Mouse (Mus musculus) splenic B cell, adult 2 months (primary cell): Measurements from ENCODE around the gene Leap2.

Experiments used
- DNase-seq: peaks from one replicate; pipeline ENCODE4 v3.0.0-alpha.2; 2011; ENCODE audit warnings: low read depth, low spot score
- H3K27me3 ChIP-seq: 2 replicates; pipeline ENCODE4 v1.6.1; 2012; ENCODE audit warnings: mild to moderate bottlenecking, low read length, moderate library complexity, mixed read lengths; ENCODE audit not compliant: control insufficient read depth, poor library complexity, insufficient read depth, severe bottlenecking
- H3K36me3 ChIP-seq: 2 replicates; pipeline ENCODE4 v1.6.1; 2012; ENCODE audit warnings: mild to moderate bottlenecking, low read length, moderate library complexity, mixed read lengths; ENCODE audit not compliant: control insufficient read depth, poor library complexity, insufficient read depth, severe bottlenecking

The Leap2 gene

DNA sequence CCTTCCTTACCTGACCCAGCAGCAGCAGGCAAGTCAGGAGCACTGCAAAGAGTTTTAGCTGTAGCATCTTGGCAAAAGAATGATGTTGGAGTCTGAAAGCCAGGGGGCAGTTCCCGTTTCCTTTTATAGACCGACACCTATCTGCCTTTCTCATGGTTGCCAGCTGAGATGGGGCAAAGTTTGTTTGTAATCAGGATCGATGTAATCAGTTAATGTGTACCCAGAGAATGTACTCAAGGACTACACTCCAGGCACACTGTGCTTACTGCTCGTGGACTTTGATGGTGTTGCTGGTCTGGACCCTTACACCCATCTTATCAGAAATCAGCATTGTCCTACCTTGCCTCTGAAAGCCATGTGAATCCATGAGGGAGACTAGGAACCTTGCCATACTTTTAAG, at the start of gene Leap2:
Gene Leap2 (minus strand): TSS at position 135 of the 400 bp plus-strand sequence.
- DNase-seq: no peak
- H3K36me3 ChIP-seq: 0 out of 2 replicates have a peak, but pooled peaks cover 7% of the 10 kb centered on the region
- H3K27me3 ChIP-seq: no peaks in the 10 kb centered on the region

DNA sequence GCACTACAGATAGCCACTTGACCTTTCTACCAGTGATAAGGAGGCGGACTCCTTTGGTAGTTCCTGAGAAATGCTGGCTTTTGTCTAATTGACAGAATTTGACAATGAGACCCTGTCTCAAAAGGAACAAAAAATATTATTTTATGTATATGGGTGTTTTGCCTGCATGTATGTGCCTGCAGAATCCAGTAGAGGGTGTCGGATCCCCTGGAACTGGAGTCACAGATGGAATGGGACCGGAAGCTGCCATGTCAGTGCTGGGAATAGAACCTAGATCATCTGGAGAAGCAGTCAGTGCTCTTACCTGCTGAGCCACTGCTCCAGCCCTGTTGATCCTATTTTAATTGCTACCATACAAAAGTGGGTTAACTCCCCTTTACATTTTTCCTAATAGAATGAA, 49.7 kb upstream of the Leap2 start:
- no peak for DNase-seq
- H3K27me3 ChIP-seq: peaks cover 2% of the 10 kb centered on the region
- H3K36me3 ChIP-seq: no peaks in the 10 kb centered on the region

DNA sequence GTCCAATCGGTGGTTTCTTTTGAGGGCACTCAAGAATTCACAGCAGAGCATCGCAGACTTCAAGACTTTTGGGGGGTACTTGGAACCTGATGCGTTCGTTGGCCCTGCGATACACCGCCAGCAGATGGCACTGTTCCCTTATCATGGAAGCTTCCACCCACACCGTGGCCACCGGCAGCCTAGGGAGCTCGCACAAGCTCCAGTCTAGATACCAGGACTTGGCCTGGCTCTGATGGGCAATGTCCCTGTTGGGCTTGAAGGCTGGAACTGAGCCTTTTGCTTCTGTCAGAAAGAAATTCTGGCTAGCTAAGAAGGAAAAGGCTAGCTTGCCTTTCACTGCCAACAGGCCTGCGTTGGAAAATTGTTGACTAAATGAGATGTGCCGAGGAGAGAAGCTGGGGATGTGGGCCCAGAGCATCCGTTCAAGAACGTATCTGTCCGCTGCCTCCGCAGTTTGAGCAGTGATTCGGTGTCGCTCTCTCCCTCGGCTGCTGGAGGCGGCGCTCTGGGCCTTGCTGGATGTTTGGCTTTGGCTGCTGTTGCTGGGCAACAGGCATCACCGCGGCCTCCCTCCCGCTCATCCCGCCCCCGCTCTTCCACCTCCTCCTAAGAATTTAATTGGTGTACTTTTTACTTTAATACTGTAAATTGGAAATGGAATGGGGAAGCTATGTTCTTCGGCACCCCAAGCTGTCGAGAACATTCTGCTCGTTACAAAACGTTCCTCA, 47.2 kb upstream of the Leap2 start, which contains the start of gene Gm9837:
Gene Gm9837 (minus strand): TSS at position 512 of the 728 bp plus-strand sequence.
- DNase-seq: peak; percentile 86
- Histone ChIP-seq H3K36me3 (no peaks in the 10 kb centered on the region), H3K27me3 (peaks cover 2% of the 10 kb centered on the region; the same call in 1 of the 2 replicates)

DNA sequence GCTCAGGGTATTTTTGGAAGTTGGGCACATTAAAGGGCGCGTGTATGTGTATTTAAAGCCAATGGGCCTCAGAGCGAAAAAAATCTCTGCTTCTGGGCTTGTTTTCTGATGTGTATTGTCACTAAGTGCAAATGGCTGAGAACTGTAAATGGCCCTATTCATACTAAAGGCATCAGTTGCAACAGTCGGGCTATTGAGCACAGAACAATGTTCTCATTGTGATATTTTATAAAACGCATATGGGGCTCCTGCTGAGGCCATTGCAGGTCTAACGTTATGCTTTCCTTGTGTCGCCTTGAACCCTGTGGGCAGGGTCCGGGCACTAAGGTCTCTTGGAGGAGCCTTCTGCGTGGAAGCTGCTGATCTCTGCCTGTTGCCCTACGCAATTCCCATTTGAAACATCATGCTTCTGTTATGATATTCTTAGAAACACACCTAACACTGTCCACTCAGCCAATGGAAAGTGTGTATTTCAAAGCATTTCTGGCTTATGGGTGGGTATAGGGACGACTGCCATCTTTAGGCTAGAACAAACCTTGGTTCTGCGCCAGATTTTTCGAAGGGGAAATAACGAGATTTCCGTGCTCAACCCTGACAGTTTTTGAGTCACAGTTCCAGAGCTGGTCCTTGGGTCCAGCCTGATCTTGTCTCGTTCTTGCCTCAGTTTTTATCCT, 46.5 kb upstream of the Leap2 start:
- no peak for DNase-seq
- no peaks in the 10 kb centered on the region for H3K36me3 ChIP-seq
- H3K27me3 ChIP-seq: peaks cover 2% of the 10 kb centered on the region; the same call in 1 of the 2 replicates

DNA sequence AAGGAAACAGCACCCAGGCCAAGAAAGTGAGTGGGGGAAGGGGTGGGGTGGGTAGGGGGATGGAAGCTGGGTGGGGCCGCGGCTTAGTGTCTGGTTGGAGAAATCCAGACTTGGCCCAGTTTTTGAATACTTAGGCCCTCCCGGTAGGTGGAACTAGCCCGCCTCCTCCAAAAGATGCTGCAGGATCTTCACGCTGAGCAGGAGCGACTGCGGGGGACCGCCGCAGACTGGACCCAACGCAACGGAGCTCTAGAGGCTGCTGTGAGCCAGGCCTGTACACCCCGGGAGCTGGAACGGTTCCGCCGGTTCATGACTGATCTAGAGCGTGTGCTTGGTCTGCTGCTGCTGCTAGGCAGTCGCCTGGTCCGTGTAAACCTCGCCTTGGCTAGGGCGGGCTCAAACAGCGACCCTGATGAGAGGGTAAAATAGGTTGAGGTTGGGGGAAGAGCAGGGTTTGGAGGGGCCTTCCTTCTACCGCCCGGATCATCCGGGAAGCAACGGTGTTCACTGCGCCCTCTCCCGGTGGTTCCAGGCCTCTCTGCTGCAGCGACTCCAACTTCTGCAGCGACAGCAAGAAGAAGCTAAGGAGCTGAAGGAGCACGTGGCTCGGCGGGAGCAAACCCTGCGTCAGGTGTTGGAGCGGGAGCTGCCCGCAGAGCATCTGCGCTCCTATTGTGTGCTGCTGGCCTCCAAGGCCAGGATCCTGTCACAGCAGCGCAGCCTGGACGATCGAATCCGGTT, 43.4 kb upstream of the Leap2 start:
- DNase-seq: peak; percentile 40
- peaks cover 2% of the 10 kb centered on the region; the same call in 1 of the 2 replicates for H3K27me3 ChIP-seq
- H3K36me3 ChIP-seq: no peaks in the 10 kb centered on the region

DNA sequence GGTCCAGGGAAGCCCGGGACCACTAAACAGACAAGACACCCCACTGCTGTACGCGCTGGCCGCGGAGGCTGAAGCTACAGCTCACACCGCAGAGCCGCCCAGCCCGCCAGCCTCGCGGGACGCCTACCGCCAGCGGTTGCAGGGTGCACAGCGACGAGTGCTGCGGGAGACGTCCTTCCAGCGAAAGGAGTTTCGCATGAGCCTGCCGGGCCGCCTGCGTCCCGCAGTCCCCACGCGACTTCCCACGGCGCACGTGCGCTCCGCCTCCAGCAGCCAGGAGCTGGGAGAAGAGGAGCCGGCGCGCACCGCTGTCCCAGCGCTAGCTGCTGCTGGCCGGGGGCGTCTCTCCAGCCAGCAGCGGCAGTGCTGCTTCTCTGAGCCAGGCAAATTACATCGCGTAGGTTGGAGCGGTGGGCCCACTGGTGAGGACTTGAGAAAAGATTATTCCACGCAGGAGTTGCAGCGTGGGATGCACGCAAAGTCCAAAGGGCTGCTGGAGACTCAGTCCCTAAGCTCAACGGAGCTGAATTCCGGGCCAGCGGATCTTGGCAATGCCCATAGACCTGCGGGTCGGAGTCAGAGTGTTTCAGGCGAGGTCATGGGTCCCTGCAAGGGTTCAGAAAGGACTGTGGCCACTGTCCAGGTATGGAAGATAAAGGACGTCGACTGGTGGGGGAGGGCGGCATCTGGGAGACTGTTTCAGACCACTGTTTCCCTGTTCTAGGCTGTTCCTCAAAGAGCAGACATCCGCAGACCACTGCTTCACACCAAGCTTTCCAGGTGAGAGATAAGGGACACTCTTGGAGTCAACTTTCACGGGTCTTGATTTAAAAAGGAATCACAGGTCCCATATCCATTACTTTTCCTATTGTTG, 40.8 kb upstream of the Leap2 start:
- Histone ChIP-seq H3K27me3 (no peaks in the 10 kb centered on the region; the same call in 1 of the 2 replicates), H3K36me3 (no peaks in the 10 kb centered on the region)
- DNase-seq: no peak

DNA sequence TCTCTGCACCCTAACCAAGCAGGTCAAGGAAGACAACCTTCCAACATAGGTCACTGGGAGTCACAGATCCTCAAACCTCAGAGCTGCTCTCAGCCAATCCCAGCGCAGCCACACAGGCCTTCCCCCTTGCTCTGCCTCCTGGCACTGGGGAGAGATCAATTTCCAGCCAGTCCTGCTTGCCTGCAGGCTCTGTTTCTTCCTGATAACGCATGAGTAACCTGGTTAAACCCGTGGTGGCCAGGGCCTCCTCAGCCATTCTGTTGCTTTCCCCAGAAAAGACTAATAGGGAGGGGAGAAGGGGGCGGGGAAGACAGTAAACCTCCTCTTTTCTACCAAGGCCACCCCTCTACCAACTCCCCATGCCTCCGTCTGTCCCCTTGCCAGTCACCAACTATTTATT, 38.8 kb upstream of the Leap2 start:
- no peaks in the 10 kb centered on the region for H3K36me3 ChIP-seq
- DNase-seq: no peak
- H3K27me3 ChIP-seq: peaks cover 1% of the 10 kb centered on the region

DNA sequence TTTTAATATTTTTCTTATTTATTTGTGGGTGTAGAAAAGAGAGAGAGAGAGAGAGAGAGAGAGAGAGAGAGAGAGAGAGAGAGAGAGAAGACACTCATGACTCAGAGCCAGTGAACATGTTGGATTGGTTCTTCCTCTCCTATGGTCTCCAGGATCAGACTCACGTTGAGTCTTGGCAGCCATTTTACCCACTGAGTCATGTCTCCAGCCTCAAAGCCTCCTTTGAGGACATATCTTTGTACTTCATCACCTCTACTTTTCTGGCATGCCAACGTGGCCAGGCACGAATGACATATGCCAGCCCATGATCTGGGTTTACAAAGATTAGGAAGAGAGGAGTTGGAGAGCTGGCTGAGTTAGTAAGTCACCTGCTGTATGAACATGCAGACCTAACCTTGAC, 37.2 kb upstream of the Leap2 start:
- Histone ChIP-seq H3K27me3 (peaks cover 1% of the 10 kb centered on the region), H3K36me3 (no peaks in the 10 kb centered on the region)
- no peak for DNase-seq

DNA sequence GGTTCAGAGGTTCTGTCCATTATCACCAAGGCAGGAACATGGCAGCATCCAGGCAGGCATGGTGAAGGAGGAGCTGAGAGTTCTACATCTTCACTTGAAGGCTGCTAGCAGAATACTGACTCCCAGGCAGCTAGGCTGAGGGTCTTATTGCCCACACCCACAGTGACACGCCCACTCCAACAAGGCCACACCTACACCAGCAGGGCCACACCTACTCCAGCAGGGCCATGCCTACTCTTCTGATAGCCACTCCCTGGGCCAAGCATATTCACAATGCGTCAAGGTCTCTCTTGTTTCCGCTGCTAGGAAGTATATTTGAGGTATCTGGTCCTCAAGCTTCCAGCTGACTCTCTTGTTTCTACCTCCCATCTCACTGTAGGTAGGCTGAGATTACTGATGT, 36.0 kb upstream of the Leap2 start:
- Histone ChIP-seq H3K36me3 (no peaks in the 10 kb centered on the region), H3K27me3 (peaks cover 1% of the 10 kb centered on the region)
- DNase-seq: no peak

DNA sequence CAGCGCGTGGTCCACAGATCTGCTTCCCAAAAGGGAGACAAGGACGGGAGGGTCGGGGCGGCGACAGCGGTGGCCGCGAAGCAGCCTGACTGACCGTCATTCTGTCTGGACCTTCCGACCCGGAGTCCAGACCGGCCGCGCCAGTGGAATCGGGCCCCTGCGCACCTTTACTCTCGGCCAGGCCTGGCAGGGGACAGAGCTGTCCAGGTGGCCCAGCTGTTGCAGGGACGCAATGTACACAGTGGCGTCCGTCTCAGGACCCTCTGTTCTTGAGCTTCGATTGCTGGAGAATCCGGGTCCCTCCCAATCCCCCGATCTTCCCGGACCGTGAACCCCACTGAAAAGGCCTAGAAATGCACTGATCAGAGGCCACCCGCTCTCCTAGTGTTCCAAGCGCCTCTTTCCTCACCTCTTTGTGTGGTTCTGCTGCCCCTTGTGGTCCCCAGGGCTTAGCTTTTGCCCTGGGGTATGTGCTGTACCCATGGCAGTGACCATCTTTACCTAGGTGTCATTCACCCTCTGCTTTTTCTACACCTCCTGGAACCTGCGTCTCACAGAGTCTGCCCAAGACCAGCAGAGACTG, 34.5 kb upstream of the Leap2 start:
- H3K36me3 ChIP-seq: no peaks in the 10 kb centered on the region
- no peak for DNase-seq
- H3K27me3 ChIP-seq: peaks cover 1% of the 10 kb centered on the region; the same call in 1 of the 2 replicates

DNA sequence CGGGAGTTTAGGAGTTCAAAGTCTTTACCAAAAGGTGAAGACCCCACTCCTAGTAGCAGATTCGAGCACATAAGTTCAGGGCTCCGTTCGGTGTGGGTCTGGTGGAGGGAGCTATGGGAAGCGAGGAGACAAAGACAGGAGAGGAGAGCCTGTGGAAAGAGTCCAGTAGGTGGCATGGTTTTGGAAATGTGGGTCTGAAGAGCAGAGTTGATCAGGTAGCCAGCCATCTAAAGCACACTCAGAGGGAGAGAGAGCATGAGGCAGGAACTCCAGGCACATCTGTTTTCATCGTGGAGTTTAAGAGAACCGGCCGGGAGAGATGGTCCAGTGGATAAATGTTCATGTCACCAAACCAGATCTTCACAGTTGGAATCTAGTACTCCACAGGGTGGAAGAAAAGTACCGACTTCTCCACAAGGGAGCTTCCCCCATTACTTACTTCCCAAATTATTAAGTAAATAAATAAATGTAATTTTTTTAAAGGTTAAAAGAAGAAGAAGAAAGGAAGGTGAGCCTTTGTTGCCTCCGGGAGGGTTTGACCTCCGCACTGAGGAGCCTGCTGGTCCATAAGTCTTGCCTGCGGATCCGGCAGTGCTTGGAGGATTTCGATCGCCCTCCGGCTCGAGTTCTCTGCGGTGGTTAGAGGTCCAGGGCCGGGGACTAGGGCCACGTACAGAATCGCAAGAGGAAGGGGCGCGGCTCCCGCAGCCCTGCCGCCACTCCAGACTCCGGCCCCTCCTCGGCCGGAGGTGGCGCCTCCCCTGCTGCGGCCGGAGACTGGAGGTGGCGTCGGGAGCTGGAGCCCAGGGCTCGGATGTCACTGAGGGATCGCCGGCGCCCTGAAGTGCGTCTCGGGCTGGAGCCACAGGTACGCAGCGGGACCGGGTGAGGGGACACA, 33.8 kb upstream of the Leap2 start, which contains the start of the genes Gm10447 and Shroom1:
Gene Gm10447 (minus strand): TSS at position 637 of the 898 bp plus-strand sequence.
Gene Shroom1 (plus strand): TSS at position 732 of the 898 bp plus-strand sequence.
- no peak for DNase-seq
- no peaks in the 10 kb centered on the region for H3K36me3 ChIP-seq
- peaks cover 1% of the 10 kb centered on the region; the same call in 1 of the 2 replicates for H3K27me3 ChIP-seq

DNA sequence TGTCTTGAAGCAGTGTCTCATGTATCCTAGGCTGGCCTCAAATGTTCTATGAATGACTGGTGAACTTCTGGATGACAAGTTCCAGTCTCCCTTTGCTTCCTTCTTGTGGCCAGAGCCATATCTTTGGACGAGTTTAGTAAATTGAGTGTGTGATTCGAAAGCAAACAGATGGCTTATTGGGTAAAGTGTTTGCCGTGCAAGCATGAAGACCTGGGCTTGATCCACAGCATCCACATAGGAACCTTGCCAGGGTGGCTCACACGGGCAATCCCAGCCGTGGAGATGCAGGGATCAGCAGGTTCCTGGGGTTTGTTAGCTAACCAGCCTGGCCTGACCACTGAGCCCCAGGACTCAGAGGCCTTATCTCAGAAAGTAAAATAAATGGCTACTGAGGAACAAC, 30.1 kb upstream of the Leap2 start:
- Histone ChIP-seq H3K27me3 (peaks cover 1% of the 10 kb centered on the region), H3K36me3 (no peaks in the 10 kb centered on the region)
- no peak for DNase-seq

DNA sequence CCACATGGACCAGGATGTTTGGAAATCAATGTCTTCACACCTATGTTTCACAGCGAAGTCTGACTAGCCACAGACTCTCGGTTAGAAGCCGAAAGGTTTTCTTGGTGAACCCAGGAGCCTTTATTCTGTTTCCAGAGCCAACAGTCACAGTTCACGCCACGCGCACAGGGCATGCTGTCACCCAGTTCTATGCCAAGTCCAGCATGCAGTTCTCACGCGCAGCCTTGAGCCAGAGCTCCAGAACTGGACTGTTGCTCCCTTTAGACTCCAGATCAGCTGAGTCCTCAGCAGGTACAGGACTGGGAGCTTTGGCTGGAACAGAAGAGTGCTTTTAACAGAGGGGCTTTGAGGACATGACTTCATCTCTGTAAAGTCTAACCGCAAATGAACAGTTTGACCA, 29.4 kb upstream of the Leap2 start:
- no peaks in the 10 kb centered on the region for H3K36me3 ChIP-seq
- H3K27me3 ChIP-seq: peaks cover 1% of the 10 kb centered on the region
- no peak for DNase-seq
